Mouse (Mus musculus): Measurements from ENCODE around the gene Raph1. TPM values are rescaled to one million over a fixed set of nuclear protein-coding genes. Genes with fewer than 3 reads are reported as not detected.
"Not testable (repeated sequence)": the region's sequence is repeated elsewhere in the genome, so short reads cannot be mapped to it uniquely, and the experiment has no call there.

Raph1 gene
- polyA plus RNA-seq, 1 experiment from 2014 or later = 20.9 TPM

GRCm38 (mm10) chr1:60482881-60483280 is 84.0 kb downstream of the Raph1 start:
- no peak overlapping the region for H3K4me3 ChIP-seq (ENCODE audit: low read depth, low read length)
- whole genome bisulfite sequencing = 100% methylated on average over 1 of the region's 1 CpGs
- H3K36me3 ChIP-seq (ENCODE audit: control insufficient read depth, insufficient read depth, low read length) = peaks cover 30% of the 10 kb centered on the region
- H3K4me2 ChIP-seq (ENCODE audit: low read length) = no peak overlapping the region
- H3K9me3 ChIP-seq (replicated peaks; ENCODE audit: control insufficient read depth, low read length) = no peaks in the 10 kb centered on the region
- H3K27ac ChIP-seq (ENCODE audit: low read depth, low read length) = no peak overlapping the region
- no peak overlapping the region for H3K9ac ChIP-seq (ENCODE audit: low read length)
- ATAC-seq = no peak
- H3K27me3 ChIP-seq (replicated peaks; ENCODE audit: control insufficient read depth, insufficient read depth, low read length) = no peaks in the 10 kb centered on the region
- DNase-seq (ENCODE audit: low spot score) = no peak
- 0 out of 2 replicates have a peak, but pooled peaks cover 2% of the 10 kb centered on the region for H3K4me1 ChIP-seq (ENCODE audit: control insufficient read depth, insufficient read depth, low read length)

DNA sequence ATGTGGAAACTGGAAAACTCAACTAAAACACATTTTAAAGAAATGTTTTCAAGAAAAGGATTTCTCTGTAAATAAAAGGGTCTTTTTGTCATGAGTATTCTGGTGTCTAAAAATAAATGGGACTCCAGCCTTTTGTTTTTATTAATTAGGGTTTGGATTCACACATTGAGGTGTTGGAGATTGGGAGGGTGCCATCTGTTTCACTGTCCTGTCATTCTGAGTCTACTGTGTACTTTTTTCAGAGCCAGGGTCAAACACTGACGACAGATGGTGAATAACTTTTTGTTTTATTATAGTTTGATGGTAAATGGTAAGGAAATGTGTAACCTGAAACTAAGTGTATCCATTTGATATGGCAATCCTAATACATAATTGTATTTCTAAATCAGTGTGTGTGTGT is 85.3 kb downstream of the Raph1 start:
- DNase-seq (ENCODE audit: low spot score) = peak; percentile 58

GRCm38 (mm10) chr1:60470541-60470940 is 96.4 kb downstream of the Raph1 start:
- no peak overlapping the region for H3K4me3 ChIP-seq (ENCODE audit: low read depth, low read length)
- no peak for ATAC-seq

More for the DNA sequence above, 85.3 kb downstream of the Raph1 start:
- Histone ChIP-seq H3K9me3 (replicated peaks; ENCODE audit: control insufficient read depth, low read length) (no peaks in the 10 kb centered on the region), H3K27me3 (replicated peaks; ENCODE audit: control insufficient read depth, insufficient read depth, low read length) (no peaks in the 10 kb centered on the region), H3K27ac (ENCODE audit: low read depth, low read length) (no peak overlapping the region), H3K4me3 (ENCODE audit: low read depth, low read length) (no peak overlapping the region), H3K4me2 (ENCODE audit: low read length) (no peak overlapping the region), H3K9ac (ENCODE audit: low read length) (no peak overlapping the region), H3K36me3 (ENCODE audit: control insufficient read depth, insufficient read depth, low read length) (peaks cover 34% of the 10 kb centered on the region), H3K4me1 (ENCODE audit: control insufficient read depth, insufficient read depth, low read length) (0 out of 2 replicates have a peak, but pooled peaks cover 2% of the 10 kb centered on the region)
- 32% methylated on average over 1 of the region's 1 CpGs for WGBS
- peak; percentile 37; the same call in 1 of the 2 replicates for ATAC-seq

GRCm38 (mm10) chr1:60469491-60469890 is 97.4 kb downstream of the Raph1 start:
- Histone ChIP-seq H3K27me3 (replicated peaks; ENCODE audit: control insufficient read depth, insufficient read depth, low read length) (no peaks in the 10 kb centered on the region), H3K4me2 (ENCODE audit: low read length) (no peak overlapping the region), H3K36me3 (ENCODE audit: control insufficient read depth, insufficient read depth, low read length) (peaks cover 29% of the 10 kb centered on the region), H3K27ac (ENCODE audit: low read depth, low read length) (no peak overlapping the region), H3K9me3 (replicated peaks; ENCODE audit: control insufficient read depth, low read length) (no peaks in the 10 kb centered on the region), H3K4me1 (ENCODE audit: control insufficient read depth, insufficient read depth, low read length) (no peaks in the 10 kb centered on the region), H3K4me3 (ENCODE audit: low read depth, low read length) (no peak overlapping the region), H3K9ac (ENCODE audit: low read length) (no peak overlapping the region)
- DNase-seq (ENCODE audit: low spot score) = no peak
- WGBS = 84% methylated on average over 2 of the region's 2 CpGs
- ATAC-seq = no peak

More at GRCm38 (mm10) chr1:60470541-60470940, 96.4 kb downstream of the Raph1 start:
- no peak overlapping the region for H3K9ac ChIP-seq (ENCODE audit: low read length)
- no peak overlapping the region for H3K27ac ChIP-seq (ENCODE audit: low read depth, low read length)
- H3K27me3 ChIP-seq (replicated peaks; ENCODE audit: control insufficient read depth, insufficient read depth, low read length) = no peaks in the 10 kb centered on the region
- no peaks in the 10 kb centered on the region for H3K9me3 ChIP-seq (replicated peaks; ENCODE audit: control insufficient read depth, low read length)
- no peaks in the 10 kb centered on the region for H3K4me1 ChIP-seq (ENCODE audit: control insufficient read depth, insufficient read depth, low read length)
- WGBS = 87% methylated on average over 7 of the region's 7 CpGs
- H3K36me3 ChIP-seq (ENCODE audit: control insufficient read depth, insufficient read depth, low read length) = peaks cover 25% of the 10 kb centered on the region
- no peak for DNase-seq (ENCODE audit: low spot score)
- H3K4me2 ChIP-seq (ENCODE audit: low read length) = no peak overlapping the region

DNA sequence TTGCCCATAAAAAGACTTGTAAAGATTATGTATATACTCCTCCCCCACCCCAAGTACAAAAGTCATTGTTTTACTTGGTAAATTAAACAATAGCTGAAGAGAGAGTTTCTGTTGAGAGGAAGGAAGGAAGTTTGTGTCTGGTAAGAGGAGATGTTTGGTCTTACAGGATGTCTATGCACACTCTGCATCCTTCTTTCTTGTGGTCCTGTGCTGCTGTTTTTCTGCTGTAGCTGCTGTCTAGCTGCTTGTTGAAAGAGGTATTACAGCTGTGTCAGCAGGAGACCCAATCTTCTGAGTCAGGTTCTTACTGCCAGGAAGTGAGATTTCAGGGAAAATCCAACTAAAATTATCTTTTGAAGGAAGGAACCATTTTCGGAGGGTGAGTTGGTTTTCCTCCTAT is 106.3 kb downstream of the Raph1 start:
- no peaks in the 10 kb centered on the region for H3K27me3 ChIP-seq (replicated peaks; ENCODE audit: control insufficient read depth, insufficient read depth, low read length)
- 94% methylated on average over 1 of the region's 1 CpGs for WGBS
- no peaks in the 10 kb centered on the region for H3K4me1 ChIP-seq (ENCODE audit: control insufficient read depth, insufficient read depth, low read length)
- H3K9ac ChIP-seq (ENCODE audit: low read length) = no peak overlapping the region
- H3K27ac ChIP-seq (ENCODE audit: low read depth, low read length) = no peak overlapping the region
- H3K4me3 ChIP-seq (ENCODE audit: low read depth, low read length) = no peak overlapping the region
- DNase-seq (ENCODE audit: low spot score) = no peak
- ATAC-seq = no peak
- H3K9me3 ChIP-seq (replicated peaks; ENCODE audit: control insufficient read depth, low read length) = no peaks in the 10 kb centered on the region
- H3K36me3 ChIP-seq (ENCODE audit: control insufficient read depth, insufficient read depth, low read length) = peaks cover 17% of the 10 kb centered on the region; the same call in 1 of the 2 replicates
- H3K4me2 ChIP-seq (ENCODE audit: low read length) = no peak overlapping the region

GRCm38 (mm10) chr1:60449896-60450295 is 117.0 kb downstream of the Raph1 start:
- 42% methylated on average over 1 of the region's 1 CpGs for WGBS

DNA sequence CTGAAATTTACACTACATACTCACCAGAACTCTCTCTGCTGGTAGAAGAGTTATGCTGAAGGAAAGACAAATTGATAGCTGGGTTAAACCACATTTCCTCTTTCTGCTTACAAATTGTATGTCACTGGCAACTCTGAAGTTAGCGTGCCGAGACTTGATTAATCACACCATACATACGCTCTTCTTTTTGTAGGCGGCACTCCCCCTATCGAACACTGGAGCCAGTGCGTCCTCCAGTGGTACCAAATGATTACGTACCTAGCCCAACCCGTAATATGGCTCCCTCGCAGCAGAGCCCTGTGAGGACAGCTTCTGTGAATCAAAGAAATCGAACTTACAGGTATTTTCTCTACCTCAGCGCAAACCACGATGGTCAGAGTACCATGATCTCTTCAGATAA is 119.8 kb downstream of the Raph1 start:
- ATAC-seq = no peak
- H3K36me3 ChIP-seq (ENCODE audit: control insufficient read depth, insufficient read depth, low read length) = peaks cover 35% of the 10 kb centered on the region
- no peaks in the 10 kb centered on the region for H3K4me1 ChIP-seq (ENCODE audit: control insufficient read depth, insufficient read depth, low read length)
- H3K4me2 ChIP-seq (ENCODE audit: low read length) = no peak overlapping the region
- H3K27me3 ChIP-seq (replicated peaks; ENCODE audit: control insufficient read depth, insufficient read depth, low read length) = no peaks in the 10 kb centered on the region
- no peak overlapping the region for H3K27ac ChIP-seq (ENCODE audit: low read depth, low read length)
- WGBS = 87% methylated on average over 12 of the region's 12 CpGs
- no peak overlapping the region for H3K4me3 ChIP-seq (ENCODE audit: low read depth, low read length)
- no peak for DNase-seq (ENCODE audit: low spot score)
- H3K9me3 ChIP-seq (replicated peaks; ENCODE audit: control insufficient read depth, low read length) = no peaks in the 10 kb centered on the region
- no peak overlapping the region for H3K9ac ChIP-seq (ENCODE audit: low read length)

More at GRCm38 (mm10) chr1:60449896-60450295, 117.0 kb downstream of the Raph1 start:
- Histone ChIP-seq H3K9ac (ENCODE audit: low read length) (no peak overlapping the region), H3K4me2 (ENCODE audit: low read length) (no peak overlapping the region), H3K9me3 (replicated peaks; ENCODE audit: control insufficient read depth, low read length) (no peaks in the 10 kb centered on the region), H3K27ac (ENCODE audit: low read depth, low read length) (no peak overlapping the region), H3K36me3 (ENCODE audit: control insufficient read depth, insufficient read depth, low read length) (peaks cover 36% of the 10 kb centered on the region), H3K4me3 (ENCODE audit: low read depth, low read length) (no peak overlapping the region), H3K4me1 (ENCODE audit: control insufficient read depth, insufficient read depth, low read length) (no peaks in the 10 kb centered on the region), H3K27me3 (replicated peaks; ENCODE audit: control insufficient read depth, insufficient read depth, low read length) (no peaks in the 10 kb centered on the region)
- no peak for ATAC-seq
- no peak for DNase-seq (ENCODE audit: low spot score)

- not testable (repeated sequence) for H3K4me2 ChIP-seq (ENCODE audit: low read length); H3K4me1 ChIP-seq (ENCODE audit: control insufficient read depth, insufficient read depth, low read length); DNase-seq (ENCODE audit: low spot score); H3K27me3 ChIP-seq (replicated peaks; ENCODE audit: control insufficient read depth, insufficient read depth, low read length); H3K9ac ChIP-seq (ENCODE audit: low read length); H3K9me3 ChIP-seq (replicated peaks; ENCODE audit: control insufficient read depth, low read length); H3K27ac ChIP-seq (ENCODE audit: low read depth, low read length); H3K4me3 ChIP-seq (ENCODE audit: low read depth, low read length); ATAC-seq
- peaks cover 24% of the 10 kb centered on the region for H3K36me3 ChIP-seq (ENCODE audit: control insufficient read depth, insufficient read depth, low read length)
- 83% methylated on average over 5 of the region's 5 CpGs for WGBS
Observed at GRCm38 (mm10) chr1:60441438-60441837, 125.5 kb downstream of the Raph1 start.

- WGBS = 17% methylated on average over 1 of the region's 1 CpGs
- peaks cover 5% of the 10 kb centered on the region for H3K36me3 ChIP-seq (ENCODE audit: control insufficient read depth, insufficient read depth, low read length)
- H3K9ac ChIP-seq (ENCODE audit: low read length) = no peak overlapping the region
- no peaks in the 10 kb centered on the region for H3K4me1 ChIP-seq (ENCODE audit: control insufficient read depth, insufficient read depth, low read length)
- H3K9me3 ChIP-seq (replicated peaks; ENCODE audit: control insufficient read depth, low read length) = no peaks in the 10 kb centered on the region
- DNase-seq (ENCODE audit: low spot score) (no peak), ATAC-seq (no peak)
- H3K4me2 ChIP-seq (ENCODE audit: low read length) = no peak overlapping the region
- H3K4me3 ChIP-seq (ENCODE audit: low read depth, low read length) = no peak overlapping the region
- H3K27me3 ChIP-seq (replicated peaks; ENCODE audit: control insufficient read depth, insufficient read depth, low read length) = no peaks in the 10 kb centered on the region
- no peak overlapping the region for H3K27ac ChIP-seq (ENCODE audit: low read depth, low read length)
Observed at GRCm38 (mm10) chr1:60432497-60432896, 134.4 kb downstream of the Raph1 start.

Measured in forebrain, embryonic 14.5 days (tissue).